Mouse (Mus musculus): ENCODE measurements around the gene 1700001F09Rik. TPM values are rescaled to one million over a fixed set of nuclear protein-coding genes. Genes with fewer than 3 reads are reported as not detected.
"Not testable (repeated sequence)": the region's sequence is repeated elsewhere in the genome, so short reads cannot be mapped to it uniquely, and the experiment has no call there.

The 1700001F09Rik gene
- polyA plus RNA-seq, 1 experiment from 2014 or later: not detected

GRCm38 (mm10) chr14:43293503-43293902 lies 54.1 kb downstream of the 1700001F09Rik start, which contains the start of gene Gm8127:
TSS of gene Gm8127 (minus strand) at chr14:43293832.
- H3K27ac ChIP-seq (replicated peaks; ENCODE audit: low read depth, low read length); H3K36me3 ChIP-seq (ENCODE audit: control insufficient read depth, insufficient read depth, low read length); DNase-seq (ENCODE audit: low spot score); ATAC-seq (ENCODE audit: low read depth); H3K4me1 ChIP-seq (ENCODE audit: control insufficient read depth, insufficient read depth, low read length); H3K9me3 ChIP-seq (ENCODE audit: control insufficient read depth, low read length); H3K4me3 ChIP-seq (ENCODE audit: low read depth, low read length); H3K27me3 ChIP-seq (replicated peaks; ENCODE audit: control insufficient read depth, insufficient read depth, low read length); H3K9ac ChIP-seq (ENCODE audit: low read depth, low read length); H3K4me2 ChIP-seq (ENCODE audit: low read depth, low read length): not testable (repeated sequence)
- 77% methylated on average over 3 of the region's 3 CpGs for WGBS

Other genes starting within 250 kb of the 1700001F09Rik start
- gene Gm8104, start 247.2 kb downstream of the 1700001F09Rik start, polyA plus RNA-seq (2014; fragmentation: Nextera tagmentation; extraction: Ambion mirVana): not detected in 2 replicates
- gene Gm7233, start 167.9 kb downstream of the 1700001F09Rik start, polyA plus RNA-seq (2014; fragmentation: Nextera tagmentation; extraction: Ambion mirVana): not detected in 2 replicates
- not detected in 2 replicates for gene Gm8122, start 112.5 kb downstream of the 1700001F09Rik start, polyA plus RNA-seq (2014; fragmentation: Nextera tagmentation; extraction: Ambion mirVana)
- not detected in 2 replicates for gene Gm8126, start 89.2 kb downstream of the 1700001F09Rik start, polyA plus RNA-seq (2014; fragmentation: Nextera tagmentation; extraction: Ambion mirVana)
- not detected in 2 replicates for gene Gm9732, start 72.8 kb downstream of the 1700001F09Rik start, polyA plus RNA-seq (2014; fragmentation: Nextera tagmentation; extraction: Ambion mirVana)
- gene Gm8127, start 54.0 kb downstream of the 1700001F09Rik start, polyA plus RNA-seq (2014; fragmentation: Nextera tagmentation; extraction: Ambion mirVana): not detected in 2 replicates
- not detected in 2 replicates for gene Gm8138, start 68.5 kb upstream of the 1700001F09Rik start, polyA plus RNA-seq (2014; fragmentation: Nextera tagmentation; extraction: Ambion mirVana)
- 0.14 TPM in 1 of 2 replicates, not detected in the other for gene Gm5799, start 195.8 kb upstream of the 1700001F09Rik start, polyA plus RNA-seq (2014; fragmentation: Nextera tagmentation; extraction: Ambion mirVana)
- not detected in 2 replicates for gene Gm17654, start 231.3 kb upstream of the 1700001F09Rik start, polyA plus RNA-seq (2014; fragmentation: Nextera tagmentation; extraction: Ambion mirVana)

Measured in embryonic facial prominence, embryonic 14.5 days (tissue).